Mouse (Mus musculus) ES-E14 (cell line): Measurements from ENCODE around the gene Macrod1.

Source experiments
- CHD2 ChIP-seq: IDR thresholded peaks from 2 replicates; pipeline ENCODE4 v1.6.1; 2014; ENCODE audit warnings: mild to moderate bottlenecking, low read depth, low read length, inconsistent platforms
- MAFK ChIP-seq: IDR thresholded peaks from 2 replicates; pipeline ENCODE4 v1.6.1; 2014; ENCODE audit warnings: mild to moderate bottlenecking, low read depth, low read length, inconsistent platforms; ENCODE audit not compliant: insufficient read depth
- ZC3H11A ChIP-seq: IDR thresholded peaks from 2 replicates; pipeline ENCODE4 v1.6.1; 2012; ENCODE audit warnings: low read depth, mild to moderate bottlenecking, inconsistent platforms, low read length, borderline replicate concordance

DNA sequence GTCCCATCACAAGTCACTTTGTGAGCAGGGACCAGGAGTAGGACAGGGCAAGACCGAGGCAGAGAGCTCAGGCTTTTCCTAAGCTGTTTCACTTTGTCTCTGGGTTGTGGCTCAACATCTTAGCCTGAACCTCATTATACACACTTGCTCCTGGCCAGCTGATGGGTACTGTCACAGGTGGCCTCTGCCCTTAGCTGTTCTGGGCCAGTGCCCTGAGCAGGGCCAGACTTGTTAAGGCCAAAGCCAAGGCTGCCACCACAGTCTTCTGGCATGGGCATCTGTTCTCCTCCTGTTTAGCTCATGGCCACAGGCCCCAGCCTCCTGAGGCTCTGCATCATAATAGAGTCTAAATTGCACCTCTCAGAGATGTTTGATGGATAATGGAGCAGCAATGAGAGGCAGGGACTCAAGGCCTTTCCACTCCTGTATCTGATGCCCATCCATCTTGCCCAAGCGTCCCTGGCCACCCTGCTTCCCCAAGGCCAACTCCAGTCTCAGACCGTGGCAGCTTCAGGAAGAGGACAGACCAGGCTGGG lies 43.1 kb downstream of the Macrod1 start:
- TF ChIP-seq ZC3H11A (no peak), MAFK (no peak), CHD2 (no peak)
